Mouse (Mus musculus): ENCODE data around the gene Arpc4. TPM values are rescaled to one million over a fixed set of nuclear protein-coding genes. Genes with fewer than 3 reads are reported as not detected.
A peak's percentile ranks its signal among the peaks of the same experiment; 100 is the strongest.

Arpc4 gene
- total RNA-seq, 2 experiments from 2014 or later: 348 to 363 TPM

DNA sequence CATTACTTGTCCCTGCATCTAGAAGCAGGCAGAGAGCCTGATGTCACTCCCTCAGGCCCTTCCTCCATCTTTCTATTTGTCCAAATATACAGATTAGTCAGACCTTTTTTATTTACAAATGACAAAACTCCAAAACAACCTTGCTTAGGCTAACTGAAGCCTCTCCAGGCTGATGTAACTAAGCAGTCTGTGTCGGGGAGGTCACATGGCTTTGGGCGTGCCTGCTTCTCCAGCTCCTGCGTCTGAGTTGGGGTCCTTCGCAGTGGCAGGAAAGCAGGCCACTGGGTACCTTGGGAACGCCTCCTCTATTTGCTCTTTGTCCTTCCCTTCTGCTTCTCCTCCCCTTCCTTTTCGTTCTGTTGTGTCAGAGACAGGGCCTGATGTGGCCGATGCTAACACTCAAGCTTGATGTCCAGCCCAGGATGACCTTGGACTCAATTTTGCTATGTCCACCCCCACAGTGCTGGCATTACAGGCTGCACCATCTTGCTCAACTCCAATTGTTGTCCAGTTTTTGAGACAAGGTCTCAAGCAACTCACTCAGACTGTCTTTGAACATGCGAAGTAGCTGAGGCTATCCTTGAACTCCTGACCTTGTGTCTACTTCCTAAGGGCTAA is 13.3 kb upstream of the Arpc4 start:
- no peak for DNase-seq (ENCODE audit: low spot score in 2 of 2)

- no peak for DNase-seq (ENCODE audit: low spot score in 2 of 2)
Observed at GRCm38 (mm10) chr6:113366639-113367038, 11.3 kb upstream of the Arpc4 start.

DNA sequence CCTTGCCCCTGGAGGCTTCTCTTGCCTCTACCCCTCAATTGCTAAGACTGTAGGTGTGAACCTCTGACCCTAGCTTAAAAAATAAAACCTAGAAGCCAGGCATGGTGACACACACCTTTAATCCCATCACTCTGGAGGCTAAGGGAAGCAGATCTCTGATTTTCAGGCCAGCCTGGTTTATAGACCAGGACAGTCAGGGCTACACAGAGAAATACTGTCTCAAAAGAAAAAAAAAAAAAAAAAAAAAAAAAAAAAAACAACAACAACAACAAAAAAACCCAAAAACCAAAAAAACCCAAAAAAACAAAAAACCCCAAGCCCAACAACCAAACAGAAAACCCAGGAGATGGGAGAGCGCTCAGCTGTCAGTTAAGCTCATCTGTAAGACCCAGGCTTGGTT is 10.3 kb upstream of the Arpc4 start:
- no peak for DNase-seq (ENCODE audit: low spot score in 2 of 2)

DNA sequence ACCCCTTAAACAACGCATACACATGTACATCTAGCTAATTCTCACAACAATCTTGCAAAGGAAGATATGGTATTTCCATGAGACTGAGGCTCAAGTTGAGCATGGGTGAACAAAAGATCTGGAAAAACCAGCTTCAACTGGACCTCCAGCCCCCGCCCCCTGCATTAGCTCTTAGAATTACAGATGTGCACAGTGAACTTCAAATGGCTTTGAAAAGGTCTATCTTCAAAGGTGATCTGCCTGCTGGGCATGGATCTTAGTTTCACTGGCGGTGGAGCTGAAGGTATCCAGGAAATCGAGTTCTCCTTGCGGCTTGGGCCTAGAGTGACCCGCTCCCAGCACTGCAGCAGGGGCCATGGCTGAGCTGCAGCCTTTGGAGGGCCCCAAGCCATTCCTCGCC is 9.8 kb upstream of the Arpc4 start:
- no peak for DNase-seq (ENCODE audit: low spot score in 2 of 2)

DNA sequence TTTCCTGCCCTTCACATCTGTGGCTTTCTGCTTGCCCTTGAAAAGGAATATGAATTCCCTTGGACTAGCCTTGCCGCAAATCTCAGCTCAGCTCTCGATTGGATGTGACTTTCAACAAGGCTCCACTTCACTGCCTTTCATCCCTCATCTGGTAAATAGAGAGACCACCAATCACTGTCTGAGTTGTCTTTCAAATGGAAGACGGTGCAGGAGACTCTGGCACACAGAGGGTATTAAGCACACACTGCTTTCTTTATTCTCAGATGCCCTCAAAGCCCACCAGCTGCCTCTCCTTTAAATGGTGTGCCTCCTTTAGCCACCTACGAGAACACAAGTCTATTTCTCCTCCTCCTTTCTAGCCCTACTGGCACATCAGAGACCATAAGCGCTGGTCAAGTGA is 9.3 kb upstream of the Arpc4 start:
- no peak for DNase-seq (ENCODE audit: low spot score in 2 of 2)

DNA sequence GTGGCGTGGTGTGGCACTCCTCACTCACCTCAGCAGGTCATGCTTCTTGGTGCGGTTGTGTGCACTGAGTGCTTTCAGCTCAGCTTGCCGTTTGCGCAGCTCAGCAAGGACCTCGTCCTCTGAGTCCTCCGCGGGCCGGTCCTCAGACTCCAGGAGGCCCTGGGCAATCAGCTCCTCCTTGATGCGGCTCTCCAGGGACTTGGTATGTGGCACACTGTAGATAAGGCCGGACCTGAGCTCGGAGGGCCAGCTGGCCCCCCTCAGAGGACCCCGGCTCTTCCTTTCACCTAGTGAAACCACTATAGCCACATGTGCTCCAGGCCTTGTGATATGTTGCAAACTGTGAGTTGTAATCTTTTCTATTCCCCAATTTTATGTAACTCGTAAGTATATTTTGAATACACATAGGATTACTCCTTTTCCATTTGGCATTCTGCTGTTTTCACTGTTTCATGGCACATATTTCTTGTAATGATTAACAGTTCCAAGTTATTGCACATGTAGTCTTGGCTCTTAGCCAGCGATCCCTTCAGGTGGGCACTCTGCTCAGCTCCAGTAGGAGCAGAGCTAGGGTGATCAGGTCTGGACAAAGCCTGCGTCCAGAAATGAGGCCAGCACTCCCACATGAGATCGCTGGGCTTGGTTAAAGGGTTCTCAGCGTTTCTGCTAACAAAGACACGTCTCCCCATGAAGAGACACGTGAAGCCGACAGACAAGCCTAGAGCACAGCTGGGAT is 7.6 kb upstream of the Arpc4 start:
- no peak for DNase-seq (ENCODE audit: low spot score in 2 of 2)

- no peak for DNase-seq (ENCODE audit: low spot score in 2 of 2)
Observed at GRCm38 (mm10) chr6:113373491-113373890, 4.4 kb upstream of the Arpc4 start.

DNA sequence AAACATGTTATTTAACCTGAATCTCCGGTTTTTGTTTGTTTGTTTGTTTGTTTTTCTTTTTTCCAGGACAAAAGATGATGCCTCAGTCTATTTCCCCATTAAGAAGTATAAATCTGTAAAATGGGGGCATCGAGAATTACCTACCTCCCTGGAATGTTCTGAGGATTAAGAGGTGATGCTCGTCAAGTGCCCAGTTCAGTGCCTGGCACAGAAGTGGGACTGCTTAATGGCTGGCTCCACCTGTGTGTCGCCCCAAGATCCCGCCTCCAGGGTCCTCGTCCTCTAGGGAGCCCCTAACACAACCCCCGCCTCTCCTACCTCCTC is 781 bp upstream of the Arpc4 start:
- no peak for DNase-seq (ENCODE audit: low spot score in 2 of 2)

DNA sequence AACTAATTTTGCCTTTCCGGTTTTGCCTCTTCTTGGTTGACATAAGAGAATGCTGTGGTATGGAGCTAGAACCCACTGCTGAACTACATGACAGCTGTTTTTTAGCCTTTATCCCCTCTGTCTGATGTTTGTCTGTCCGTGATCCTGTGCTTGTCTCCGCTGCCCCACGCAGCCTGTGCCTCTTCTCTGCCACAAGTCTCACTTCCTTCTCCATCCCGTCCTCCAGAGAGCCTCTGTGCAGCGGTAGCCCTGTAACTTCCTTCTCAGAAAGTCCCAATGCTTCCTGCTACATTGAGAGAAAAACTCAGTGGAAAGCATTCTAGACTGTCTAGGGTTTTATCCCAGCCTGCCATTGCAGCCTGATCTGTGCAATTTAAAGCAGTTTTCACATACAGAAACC is 1.3 kb downstream of the Arpc4 start:
- no peak for DNase-seq (ENCODE audit: low spot score in 2 of 2)

DNA sequence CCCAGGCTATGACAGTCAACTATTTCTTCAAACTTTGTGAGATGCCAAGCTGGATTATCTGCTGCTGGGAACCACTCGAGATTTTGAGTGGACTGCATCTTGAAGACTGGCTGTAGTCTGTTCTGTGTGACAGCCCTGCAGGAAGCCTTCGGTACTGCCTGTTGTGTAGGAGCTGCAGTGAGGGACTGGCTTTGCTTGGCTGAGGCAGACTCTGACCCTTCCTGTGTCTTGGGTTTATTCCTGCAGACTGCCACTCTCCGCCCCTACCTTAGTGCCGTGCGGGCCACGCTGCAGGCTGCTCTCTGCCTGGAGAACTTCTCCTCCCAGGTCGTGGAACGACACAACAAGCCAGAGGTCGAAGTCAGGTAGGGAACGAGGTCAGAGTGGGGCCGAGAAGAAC is 2.6 kb downstream of the Arpc4 start:
- no peak for DNase-seq (ENCODE audit: low spot score in 2 of 2)

DNA sequence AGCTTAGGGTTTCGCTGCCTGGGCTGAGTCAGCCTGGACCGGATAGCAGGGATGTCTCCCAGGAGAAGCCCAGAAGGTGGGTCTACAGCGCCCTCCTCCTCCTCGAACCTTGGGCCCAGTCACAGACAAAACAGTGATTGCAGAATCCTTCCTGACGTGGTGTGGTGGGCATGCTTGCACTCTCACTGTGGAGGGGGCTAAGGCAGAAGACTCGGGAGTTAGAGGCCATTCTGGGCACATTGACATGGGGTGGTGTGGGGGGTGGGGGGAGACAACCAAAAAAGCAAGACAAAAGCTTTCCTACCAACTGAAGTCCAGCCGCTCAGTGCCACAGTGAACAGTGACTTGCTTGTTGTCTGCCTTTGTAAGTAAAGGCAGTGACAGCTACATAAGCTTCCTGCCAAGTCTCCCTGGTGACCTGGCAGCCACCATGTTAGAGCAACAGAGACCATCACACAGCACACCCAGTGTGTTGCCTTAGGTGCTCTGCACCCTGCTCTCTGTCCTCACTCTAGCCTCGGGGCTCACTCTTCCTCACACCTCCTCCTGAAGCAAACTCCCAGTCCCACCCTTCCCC is 6.5 kb downstream of the Arpc4 start:
- DNase-seq (ENCODE audit: low spot score in 2 of 2): peak in 1 of 2 experiments; percentile 61

GRCm38 (mm10) chr6:113385160-113385714 is 7.3 kb downstream of the Arpc4 start:
- no peak for DNase-seq (ENCODE audit: low spot score in 2 of 2)

- DNase-seq (ENCODE audit: low spot score in 2 of 2): no peak
Observed at GRCm38 (mm10) chr6:113386025-113386424, 8.1 kb downstream of the Arpc4 start.

GRCm38 (mm10) chr6:113388960-113389359 is 11.0 kb downstream of the Arpc4 start, which contains the start of gene Ttll3:
Ttll3 (plus strand) TSS chr6:113389260.
- DNase-seq (ENCODE audit: low spot score in 2 of 2): no peak

DNA sequence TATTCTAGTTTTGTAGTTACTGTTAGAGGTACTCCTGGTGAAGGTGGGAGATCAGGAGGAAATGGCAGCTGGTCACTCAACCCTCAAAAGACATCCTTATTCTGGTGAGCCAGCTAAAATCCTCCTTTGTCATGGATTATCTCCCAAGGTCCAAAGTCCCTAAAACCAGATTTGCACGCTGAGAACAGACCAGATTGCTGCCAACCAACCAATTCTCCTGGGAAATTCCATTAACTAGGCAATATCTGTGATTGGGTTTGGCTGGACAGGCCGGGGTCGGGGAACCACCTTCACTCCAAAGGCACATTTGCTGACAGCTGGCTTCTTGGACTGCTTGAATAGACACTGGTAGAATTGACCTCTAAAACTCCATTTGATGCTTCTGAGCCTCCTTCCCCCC is 12.8 kb downstream of the Arpc4 start:
- DNase-seq (ENCODE audit: low spot score in 2 of 2): no peak

- no peak for DNase-seq (ENCODE audit: low spot score in 2 of 2)
Observed at GRCm38 (mm10) chr6:113392015-113392386, 14.1 kb downstream of the Arpc4 start.

- peak; percentile 64 to 68 for DNase-seq (ENCODE audit: low spot score in 2 of 2)
Observed at GRCm38 (mm10) chr6:113392387-113393071, 14.6 kb downstream of the Arpc4 start.

GRCm38 (mm10) chr6:113393951-113394350 is 16.0 kb downstream of the Arpc4 start:
- no peak for DNase-seq (ENCODE audit: low spot score in 2 of 2)

DNA sequence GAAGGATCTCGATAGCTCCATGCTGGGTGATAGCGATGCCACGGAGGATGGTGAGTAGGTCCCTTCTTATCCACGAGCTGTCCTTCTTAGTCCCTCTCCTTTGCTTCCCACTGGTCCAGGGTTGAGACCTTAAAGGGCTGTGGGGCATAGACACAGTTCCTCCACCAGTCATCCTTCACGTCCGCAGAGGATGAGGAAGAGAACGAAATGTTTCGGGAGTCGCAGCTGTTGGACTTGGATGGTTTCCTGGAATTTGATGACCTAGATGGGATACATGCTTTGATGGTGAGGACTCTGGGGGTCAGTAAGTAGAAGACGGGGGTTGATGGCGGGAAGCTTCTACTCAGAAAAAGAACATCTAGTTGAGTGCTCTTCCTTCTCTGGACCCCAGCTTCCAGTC is 16.9 kb downstream of the Arpc4 start:
- no peak for DNase-seq (ENCODE audit: low spot score in 2 of 2)

GRCm38 (mm10) chr6:113395501-113395900 is 17.6 kb downstream of the Arpc4 start:
- DNase-seq (ENCODE audit: low spot score in 2 of 2): no peak

GRCm38 (mm10) chr6:113396270-113397030 is 18.5 kb downstream of the Arpc4 start:
- no peak for DNase-seq (ENCODE audit: low spot score in 2 of 2)
